Mouse (Mus musculus) 3134 (cell line): Measurements from ENCODE around the gene Tfcp2.

Experiments used
- DNase-seq: peaks from one replicate; pipeline ENCODE4 v3.0.0-alpha.2; 2011; ENCODE audit warnings: low spot score; ENCODE audit not compliant: insufficient read length; ENCODE audit errors: extremely low read depth

Gene Tfcp2

DNA sequence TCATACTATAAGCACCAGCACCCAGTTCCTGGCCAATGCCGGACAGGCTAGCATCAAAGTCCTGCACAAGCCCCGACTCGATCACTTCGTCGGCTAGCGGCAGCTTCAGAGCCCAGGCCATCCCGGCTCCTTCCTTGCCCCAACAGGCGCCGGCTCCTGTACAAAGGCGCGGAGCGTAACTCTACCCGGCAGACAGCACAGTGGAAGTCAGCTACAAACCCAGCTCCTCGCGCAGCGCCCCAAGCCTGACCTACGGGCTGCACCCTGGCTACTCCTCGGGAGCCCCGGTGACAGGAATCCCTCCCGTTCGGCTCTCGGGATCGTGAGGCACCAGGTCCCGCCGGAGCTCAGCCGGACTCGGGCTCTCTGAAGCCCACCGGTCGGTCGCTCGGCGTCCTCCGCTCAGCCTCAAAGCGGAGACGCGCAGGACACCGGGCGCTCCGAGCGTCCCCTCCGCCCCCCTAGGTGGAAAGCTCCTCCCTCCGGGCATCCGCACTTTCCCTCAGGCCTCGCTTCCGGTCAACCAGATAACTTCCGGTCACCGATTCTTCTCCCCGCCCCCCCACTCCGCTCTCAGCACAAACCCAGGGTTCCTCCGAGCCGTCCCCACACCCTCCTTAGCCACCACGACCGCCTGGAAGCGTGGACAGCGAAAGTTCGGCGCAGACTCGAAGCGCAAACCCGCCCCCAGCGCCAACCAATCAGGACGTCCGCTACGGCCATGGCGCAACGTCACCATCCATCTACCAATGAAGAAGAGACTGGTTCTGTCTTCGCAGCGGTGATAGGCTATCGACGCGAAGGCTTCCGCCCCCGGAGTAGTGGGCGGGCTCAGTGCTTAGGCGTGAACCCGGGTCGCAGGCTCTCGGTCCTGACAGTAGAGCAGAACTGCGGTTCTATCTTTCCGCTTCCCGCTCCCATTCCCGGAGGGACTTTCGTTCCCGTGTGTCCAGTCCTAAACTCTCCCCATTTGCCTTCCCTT is at the start of gene Tfcp2:
TSS of gene Tfcp2 (minus strand) at position 683 of the 982 bp plus-strand sequence.
- DNase-seq, result peak; percentile 99

DNA sequence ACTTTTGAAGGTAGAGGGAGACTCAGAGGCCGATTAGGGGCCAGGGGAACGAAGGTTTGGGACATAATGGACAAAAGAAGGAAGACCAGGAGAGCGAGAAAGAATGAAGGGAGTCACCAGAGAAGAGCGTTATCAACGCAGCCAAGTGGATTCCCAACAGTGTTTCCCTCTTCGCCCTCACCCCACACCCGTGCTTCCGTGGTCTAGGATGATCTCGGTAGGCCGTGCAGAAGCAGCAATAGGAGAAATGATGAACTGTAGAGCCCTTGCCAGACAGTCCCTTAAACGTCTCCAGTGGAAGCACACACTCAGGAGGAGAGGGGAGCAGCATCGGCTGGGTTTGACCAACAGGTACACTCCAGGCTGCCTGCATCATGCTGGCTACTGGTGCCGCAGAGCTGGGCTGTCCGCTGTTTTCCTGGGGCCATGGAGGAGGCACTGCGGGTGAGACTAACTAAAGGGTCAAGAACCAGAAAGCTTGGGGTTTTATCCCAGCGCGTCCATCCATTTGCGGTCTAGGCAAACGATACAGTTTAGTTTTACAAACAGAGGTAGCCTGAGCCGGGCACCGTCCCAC is 49.0 kb upstream of the Tfcp2 start:
- no peak for DNase-seq

DNA sequence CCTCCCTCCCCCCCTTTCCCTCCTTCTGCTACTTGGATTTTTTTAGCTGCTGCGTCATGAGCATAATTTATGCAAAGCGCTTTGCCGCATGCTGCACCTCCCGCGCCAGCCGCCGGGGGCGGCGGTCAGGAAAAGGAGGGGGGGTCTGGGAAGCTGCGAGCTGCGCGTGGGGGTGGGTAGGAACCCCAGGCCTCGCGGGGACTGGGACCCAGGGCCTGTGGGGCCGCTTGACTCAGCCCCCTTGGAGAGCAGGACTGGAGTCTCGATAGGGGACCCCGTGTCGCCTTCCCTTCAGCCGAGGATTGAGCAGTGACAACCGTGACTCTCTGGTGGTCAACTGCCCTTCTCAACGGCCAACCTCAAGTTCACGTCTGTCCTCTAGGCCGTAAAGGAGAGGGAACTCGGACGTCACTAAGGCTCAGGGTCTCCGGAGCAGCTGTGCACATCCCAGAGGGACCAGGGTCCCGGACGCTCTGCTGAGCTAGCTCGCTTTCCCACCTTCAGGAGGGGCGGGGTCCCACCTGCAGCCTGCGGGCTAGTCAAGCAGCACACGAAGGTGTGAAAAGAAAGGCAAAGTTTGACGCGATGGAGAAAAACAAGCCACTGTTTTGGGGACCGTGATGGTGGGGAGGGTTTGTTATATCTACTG is 48.4 kb upstream of the Tfcp2 start:
- peak; percentile 70 for DNase-seq

DNA sequence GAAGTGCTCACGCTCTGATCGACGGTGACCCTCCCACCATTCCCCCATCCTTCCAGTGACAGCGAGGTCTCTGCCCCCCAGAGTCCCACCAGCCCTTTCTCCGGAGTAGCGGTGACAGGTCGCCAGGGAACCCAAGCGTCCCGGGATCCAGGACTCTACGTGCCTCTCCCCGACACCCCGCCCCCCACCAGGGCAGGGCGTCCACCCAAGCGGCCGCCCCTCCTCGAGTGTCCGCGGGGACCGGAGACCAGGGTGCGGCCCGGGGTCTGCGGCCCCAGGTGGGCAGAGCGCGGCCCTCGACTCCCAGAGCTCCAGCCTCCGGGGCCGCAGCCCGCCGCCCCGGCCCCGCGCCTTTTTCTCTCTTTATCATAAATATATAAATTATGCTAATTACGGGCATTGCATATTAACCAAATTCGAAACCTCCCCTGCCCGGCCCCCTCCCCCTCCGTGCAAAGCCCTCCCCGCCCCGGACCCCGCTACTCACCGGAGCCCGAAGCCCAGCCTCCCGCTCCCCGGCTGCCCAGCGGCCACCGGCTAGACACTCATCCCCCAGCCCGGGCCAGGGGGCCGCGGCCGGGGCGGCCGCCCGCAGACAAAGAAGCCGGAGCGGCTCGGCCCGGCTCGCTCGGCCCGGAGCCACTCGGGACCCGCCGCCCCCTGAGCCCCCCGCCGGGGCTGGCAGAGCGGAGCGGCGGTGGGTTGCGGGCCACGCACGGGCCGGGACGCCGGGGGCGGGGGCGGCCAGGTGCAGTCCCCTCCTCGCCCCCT is 47.7 kb upstream of the Tfcp2 start, which contains the start of gene Pou6f1:
TSS of gene Pou6f1 (minus strand) at position 709 of the 771 bp plus-strand sequence.
- DNase-seq, result no peak

DNA sequence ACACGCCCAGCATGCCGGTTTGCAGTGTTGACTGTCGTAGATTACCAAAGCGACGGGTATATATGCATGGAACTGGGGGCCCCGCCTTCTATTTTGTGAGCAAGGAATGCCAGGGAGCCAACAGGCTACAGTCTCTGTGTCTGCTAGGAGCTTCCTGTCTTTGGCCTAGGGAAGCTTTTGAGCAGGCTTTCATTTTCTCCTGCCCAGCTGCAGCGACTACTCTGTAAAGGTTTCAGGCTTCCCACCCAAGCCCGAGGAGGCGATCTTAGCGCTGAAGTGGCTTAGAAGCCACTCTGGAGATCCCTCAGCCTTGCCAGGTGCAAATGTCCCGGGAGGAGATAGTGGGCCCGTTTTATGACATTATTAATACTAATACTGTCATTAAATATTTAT is 47.1 kb upstream of the Tfcp2 start:
- no peak for DNase-seq

DNA sequence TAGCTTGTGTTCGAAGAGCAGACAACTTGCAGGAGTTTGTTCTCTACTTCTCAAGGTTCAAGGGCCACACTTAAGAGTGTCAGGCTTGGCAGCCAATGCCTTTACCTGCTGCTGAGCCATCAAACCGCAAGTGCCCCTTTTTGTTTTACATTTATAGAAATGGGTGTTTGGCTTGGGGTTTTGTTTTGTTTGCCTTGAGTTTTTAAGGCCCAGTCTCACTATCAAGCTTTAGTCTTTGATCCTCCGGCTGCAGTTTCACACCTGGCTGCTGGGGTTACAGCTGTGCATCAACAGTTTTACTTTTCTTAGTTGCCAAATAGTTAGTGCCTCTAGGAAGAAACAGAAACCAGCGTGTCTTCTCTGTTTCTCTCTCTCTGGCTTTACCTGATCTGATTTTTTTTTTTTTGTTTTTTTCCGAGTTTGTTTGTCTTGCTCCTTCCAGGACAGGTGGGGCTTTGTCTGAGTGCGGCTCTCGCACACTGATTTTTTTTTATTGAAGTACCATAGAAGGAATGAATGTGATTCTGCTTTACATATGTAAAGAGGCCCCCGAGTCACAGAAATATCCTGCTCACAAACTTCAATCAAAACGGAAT is 46.6 kb upstream of the Tfcp2 start:
- DNase-seq, result no peak

DNA sequence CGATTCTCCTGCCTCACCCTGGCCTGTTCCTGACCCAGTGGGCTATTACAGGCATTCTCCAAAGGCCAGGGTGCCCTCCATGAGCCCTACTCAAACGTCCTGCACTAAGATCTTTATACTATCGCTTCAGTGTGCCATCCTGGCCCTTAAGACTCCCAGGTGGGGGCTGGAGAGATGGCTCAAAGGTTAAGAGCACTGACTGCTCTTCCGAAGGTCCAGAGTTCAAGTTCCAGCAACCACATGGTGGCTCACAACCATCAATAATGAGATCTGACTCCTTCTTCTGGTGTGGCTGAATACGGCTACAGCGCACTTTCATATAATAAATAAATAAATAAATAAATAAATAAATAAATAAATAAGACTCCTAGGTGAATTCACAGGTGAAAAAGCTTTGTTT is 41.0 kb upstream of the Tfcp2 start:
- no peak for DNase-seq

DNA sequence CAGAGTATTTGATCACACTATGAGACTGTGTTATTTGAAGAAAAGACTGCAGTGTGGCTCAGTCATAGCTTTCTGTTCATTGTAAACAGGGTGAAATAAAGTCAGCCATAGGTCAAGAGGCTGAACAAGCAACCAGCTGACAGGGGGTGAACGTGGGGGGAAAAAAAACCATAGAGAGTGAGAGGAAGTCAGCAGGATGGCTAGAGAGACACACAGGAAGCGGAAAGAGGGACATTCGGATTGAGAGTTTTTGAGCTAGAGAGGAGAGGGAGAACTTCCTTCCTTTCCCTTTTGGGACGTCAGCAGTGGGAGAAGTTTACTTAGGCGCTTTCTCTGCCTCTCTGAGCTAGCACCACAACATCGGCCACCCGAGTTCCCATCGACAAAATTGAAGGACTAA is 38.6 kb upstream of the Tfcp2 start:
- DNase-seq, result no peak

DNA sequence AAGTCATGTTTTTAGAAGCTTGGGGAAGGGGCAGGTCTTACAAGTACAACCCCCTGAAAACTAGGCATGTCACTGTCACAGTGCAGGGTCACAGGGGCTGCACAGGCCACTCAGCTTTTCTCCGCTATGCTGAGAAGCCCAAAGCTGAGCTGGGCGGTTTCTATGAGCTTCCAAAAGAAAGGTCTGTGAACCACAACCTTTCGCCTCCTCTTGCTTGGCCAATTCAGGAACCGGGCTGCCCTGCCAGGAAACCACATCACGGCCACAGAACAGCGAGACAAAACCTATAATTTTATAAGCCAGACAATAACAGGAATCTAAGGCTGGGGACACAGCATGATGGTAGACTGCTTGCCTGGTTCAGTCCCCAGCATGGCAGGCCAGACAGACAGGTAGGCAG is 36.5 kb upstream of the Tfcp2 start:
- DNase-seq, result no peak

DNA sequence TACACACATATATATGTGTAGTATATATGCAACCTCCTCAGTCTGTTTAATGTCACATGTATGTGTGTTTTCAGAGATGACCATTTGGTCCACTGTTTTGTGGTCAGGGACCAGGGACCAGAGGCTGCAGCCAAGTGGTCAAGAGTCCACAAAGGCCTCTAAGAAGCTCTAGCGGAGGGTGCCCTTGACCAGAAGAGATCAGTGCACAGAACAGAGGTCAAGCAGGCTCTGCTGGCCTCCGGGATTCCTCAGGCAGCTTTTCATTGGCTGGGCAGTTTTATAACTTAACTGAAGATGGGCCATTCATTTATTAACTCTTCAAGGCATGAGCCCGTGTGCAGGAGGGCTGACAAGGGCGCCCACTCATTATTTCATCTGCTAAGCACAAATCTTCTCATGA is 35.4 kb upstream of the Tfcp2 start:
- DNase-seq, result no peak

DNA sequence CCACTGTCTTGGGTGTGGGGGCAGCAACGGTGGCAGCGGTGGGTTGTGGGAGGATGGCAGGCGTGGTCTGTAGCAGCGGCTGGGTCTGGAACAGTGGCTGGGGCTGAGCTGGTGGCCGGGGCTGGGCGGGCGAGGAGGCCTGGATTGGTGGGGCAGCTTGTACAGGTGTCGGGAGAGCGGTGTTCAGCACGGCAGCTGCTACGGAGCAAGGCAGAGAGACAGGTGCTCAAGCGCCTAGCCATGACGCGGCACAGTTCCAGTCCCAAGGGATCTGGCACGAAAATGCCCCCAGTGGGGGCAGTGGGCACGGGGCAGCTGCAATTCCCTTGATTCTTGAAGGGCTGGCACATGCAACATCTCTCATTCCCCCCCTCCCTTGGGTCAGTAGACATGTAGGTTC is 34.1 kb upstream of the Tfcp2 start:
- no peak for DNase-seq

DNA sequence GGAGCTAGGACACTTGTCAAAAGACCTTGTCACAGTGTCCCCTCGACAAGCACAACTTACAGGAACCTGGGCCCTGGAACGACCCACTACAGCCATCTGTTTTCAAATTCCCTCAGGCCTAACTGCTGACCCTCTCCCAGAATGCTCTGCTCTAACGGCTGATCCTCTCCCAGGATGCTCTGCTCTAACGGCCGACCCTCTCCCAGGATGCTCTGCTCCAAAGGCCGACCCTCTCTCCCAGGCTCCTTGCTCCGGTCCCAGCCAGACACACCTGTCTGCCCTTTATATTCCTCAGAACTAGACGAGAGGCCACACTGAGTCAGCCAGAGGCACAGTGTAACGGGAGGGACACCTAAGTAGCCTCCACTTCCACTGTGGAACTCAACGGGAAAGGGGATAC is 28.3 kb upstream of the Tfcp2 start:
- no peak for DNase-seq

DNA sequence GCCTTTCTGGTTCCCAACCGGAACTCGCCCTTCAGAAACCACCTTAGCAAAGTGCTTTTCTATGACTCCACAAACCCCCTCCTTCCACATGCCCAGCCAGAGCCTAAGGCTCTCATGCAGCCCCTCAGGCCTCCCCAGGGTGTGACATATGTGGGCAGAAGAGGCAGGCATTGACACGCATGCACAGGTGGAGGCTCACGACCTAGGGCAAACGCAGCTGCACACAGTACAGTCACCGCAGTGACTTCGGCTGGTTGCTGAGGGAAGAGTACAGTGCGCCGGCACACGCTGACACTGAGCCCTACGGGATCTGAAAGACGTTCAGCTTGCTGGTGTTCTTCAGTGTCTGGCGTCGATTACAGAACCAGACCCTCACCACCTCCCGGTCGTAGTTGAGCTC is 26.2 kb upstream of the Tfcp2 start:
- DNase-seq, result no peak

DNA sequence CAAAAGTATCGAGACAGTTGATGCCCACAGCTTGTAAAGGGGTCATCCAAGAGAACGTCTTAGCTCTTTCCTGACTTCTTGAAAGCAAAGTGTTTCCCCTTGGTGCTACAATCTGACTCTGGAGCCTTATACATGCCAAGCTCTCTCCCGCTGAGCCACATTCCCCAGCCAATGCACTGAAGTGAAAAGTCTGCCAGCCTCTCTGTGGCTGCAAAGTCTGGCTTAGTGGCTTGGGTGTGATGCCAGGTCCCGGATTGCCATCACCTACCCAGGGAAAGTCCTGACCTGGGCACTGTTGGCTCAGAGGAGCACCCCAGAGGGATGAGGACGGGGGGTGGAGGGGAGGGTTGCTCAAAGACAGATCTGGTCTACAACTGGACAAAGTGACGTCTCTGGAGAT is 25.0 kb upstream of the Tfcp2 start:
- no peak for DNase-seq

DNA sequence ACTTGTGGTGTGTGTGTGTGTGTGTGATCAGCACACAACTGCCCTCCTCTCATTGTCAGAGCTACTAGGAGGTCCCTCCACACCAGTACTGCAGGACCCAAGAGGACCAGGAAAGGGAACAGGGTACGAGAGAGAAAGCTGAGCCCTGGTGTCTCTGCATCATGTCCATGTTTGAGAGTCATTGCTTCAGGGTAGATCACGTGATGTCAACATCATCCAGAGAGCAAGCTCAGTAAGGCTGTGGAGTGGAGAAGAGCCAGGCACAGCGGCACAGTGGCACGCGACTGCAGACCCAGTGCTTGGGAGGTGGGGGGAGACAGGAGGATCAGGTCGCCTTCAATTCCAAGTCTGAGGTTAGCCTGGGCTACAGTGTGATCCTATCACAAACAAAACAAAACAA is 24.6 kb upstream of the Tfcp2 start:
- DNase-seq, result no peak

DNA sequence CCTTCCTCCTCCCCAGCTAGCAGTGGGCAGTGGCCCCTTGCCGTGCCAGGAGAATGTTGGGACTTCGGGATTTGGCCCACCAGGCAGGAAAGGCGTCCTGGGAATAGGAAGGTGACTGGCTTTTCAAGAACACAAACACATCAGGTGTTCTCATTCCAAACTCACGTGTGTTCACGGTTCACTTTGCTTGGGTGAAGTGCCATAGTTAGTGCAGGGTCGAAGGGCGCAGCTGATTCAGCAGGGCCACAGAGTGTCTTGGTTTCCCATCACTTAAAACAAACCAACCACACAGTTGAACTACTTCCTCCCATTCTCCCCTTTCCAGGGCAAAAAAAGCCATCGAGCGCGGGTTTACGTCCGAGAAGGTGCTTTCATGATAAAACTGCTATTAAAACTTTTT is 23.6 kb upstream of the Tfcp2 start:
- no peak for DNase-seq

DNA sequence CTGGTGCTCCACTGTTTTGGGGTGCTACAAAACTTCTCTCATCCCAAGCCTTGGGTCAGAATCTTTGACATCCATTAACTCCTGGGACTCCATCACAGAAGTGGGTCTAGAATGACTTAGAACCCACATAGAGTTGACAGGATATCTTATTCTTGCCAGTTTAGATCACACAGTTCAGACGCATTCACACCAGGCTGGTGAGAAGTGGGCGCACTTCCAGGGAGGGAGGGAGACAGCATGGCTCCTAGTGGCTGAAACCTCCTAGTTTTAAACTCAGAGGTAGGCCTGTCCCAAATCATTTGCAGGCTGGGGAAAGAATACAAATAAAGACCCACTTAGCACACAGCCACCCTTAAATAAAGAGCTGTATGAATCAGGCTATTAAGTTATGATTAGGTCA is 22.6 kb upstream of the Tfcp2 start:
- no peak for DNase-seq

DNA sequence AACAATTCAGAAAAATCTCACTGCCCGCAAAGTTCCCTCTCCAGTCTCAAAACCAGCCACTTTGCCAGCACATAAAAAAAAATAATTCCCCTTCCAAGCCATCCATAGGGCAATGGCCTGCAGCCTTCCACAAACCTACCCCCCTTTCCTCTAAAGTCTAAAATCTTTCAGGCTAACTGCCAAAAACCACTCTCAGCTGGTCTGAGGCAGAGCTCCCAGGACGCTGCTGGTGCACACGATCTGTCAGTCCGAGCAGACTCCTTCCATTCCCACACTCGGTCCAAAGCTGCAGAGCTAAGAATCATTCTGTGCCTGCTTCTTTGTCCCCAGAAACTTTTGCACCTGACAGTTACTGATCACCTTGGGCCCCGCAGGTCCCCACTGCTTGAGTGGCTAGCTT is 22.1 kb upstream of the Tfcp2 start:
- no peak for DNase-seq

DNA sequence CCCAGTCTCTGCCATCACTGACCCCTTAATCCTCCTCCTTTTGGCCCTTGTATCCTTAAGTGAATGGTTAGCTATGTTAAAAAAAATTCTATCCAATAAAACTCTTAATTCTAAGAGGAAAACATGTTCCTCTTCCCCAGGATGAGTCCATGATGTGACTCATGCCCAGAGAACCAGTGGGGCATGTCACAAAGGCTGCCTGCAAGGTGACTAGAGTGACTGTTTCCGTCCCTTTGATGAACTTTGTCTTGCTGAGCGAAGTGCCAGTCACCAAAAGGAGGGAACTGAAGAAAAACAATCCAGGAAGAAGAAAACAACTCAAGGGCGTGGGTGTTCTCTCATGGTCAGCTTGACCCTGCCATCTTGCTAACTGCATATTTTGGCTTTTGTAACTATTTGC is 17.4 kb upstream of the Tfcp2 start:
- no peak for DNase-seq

DNA sequence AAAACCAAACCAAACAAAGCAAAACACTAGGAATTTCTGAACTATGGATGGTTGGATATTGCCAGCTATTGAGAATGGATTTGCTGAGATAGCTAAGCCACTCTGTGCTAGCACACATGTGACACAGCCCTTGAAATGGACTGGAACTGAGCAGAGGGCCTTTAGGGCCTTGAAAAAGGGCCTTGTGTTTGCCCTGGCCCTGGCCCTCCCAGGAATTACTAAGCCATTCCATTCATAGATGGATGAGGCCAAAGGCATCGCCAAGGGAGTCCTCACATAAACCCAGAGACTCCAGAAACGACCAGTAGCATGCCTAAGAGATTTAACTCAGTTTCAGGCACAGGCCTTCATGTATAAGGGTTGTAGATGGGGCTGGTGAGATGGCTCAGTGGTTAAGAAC is 14.7 kb upstream of the Tfcp2 start:
- no peak for DNase-seq
